Mouse (Mus musculus) liver, embryonic 14.5 days (tissue): Measurements from ENCODE around the gene Jade1. TPM values are rescaled to one million over a fixed set of nuclear protein-coding genes. Genes with fewer than 3 reads are reported as not detected.

ENCODE experiments used
- ATAC-seq: fragments of 200-750 bp; cut with Nextera tagmentation; 2 replicates; pipeline ENCODE4 v1.8.0; 2017; ENCODE audit warnings: moderate number of reproducible peaks, mild to moderate bottlenecking, moderate library complexity; ENCODE audit not compliant: insufficient read depth
- DNase-seq, 3 experiments: peaks; one replicate each; pipeline ENCODE4 v3.0.0-alpha.2; 2012 to 2013; ENCODE audit warnings: low read depth in 3 of 3, low spot score in 3 of 3
- H3K27ac ChIP-seq: fragments of 300-500 bp; sonication (generic); 2 replicates; pipeline ENCODE4 v1.5.1; 2014; ENCODE audit warnings: moderate library complexity, mild to moderate bottlenecking, control low read depth, inconsistent platforms
- H3K27me3 ChIP-seq: fragments of 300-500 bp; sonication (generic); 2 replicates; pipeline ENCODE4 v1.6.1; 2014; ENCODE audit warnings: mild to moderate bottlenecking, low read length, moderate library complexity; ENCODE audit not compliant: control insufficient read depth, insufficient read depth
- H3K36me3 ChIP-seq: fragments of 300-500 bp; sonication (generic); replicated peaks from 2 replicates; pipeline ENCODE4 v1.6.1; 2014; ENCODE audit warnings: low read depth; ENCODE audit not compliant: control insufficient read depth, insufficient read depth
- H3K4me1 ChIP-seq, 2 experiments: fragments of 200-500 bp in 1 of 2; fragments of 300-500 bp in 1 of 2; sonication (generic) in 1 of 2; replicated peaks; 2 replicates each; pipeline ENCODE4 v1.6.1; 2012 to 2014; ENCODE audit warnings: antibody characterized with exemption in 1 of 2, inconsistent platforms in 1 of 2, low read length in 1 of 2; ENCODE audit not compliant: control insufficient read depth in 2 of 2, insufficient read depth in 2 of 2
- H3K4me2 ChIP-seq: fragments of 300-500 bp; sonication (generic); 2 replicates; pipeline ENCODE4 v1.6.1; 2014; ENCODE audit warnings: low read depth, mild to moderate bottlenecking, control low read depth, moderate library complexity
- H3K4me3 ChIP-seq, 2 experiments: fragments of 200-500 bp in 1 of 2; fragments of 300-500 bp in 1 of 2; sonication (generic) in 1 of 2; 2 replicates each; pipeline ENCODE4 v1.5.1; 2012 to 2014; ENCODE audit warnings: low read depth in 2 of 2, low read length in 2 of 2, mild to moderate bottlenecking in 2 of 2, control low read depth in 1 of 2, inconsistent platforms in 1 of 2, moderate library complexity in 1 of 2; ENCODE audit not compliant: insufficient read depth in 1 of 2
- H3K9ac ChIP-seq: fragments of 300-500 bp; sonication (generic); replicated peaks from 2 replicates; pipeline ENCODE4 v1.6.1; 2014; ENCODE audit warnings: mild to moderate bottlenecking, control low read depth, moderate library complexity
- H3K9me3 ChIP-seq: fragments of 300-500 bp; sonication (generic); 2 replicates; pipeline ENCODE4 v1.6.1; 2016; ENCODE audit warnings: low read length, mixed read lengths; ENCODE audit not compliant: control insufficient read depth
- CTCF ChIP-seq: IDR thresholded peaks from 2 replicates; pipeline ENCODE4 v1.5.1; 2016; ENCODE audit warnings: antibody characterized with exemption, low read depth, control low read depth
- EP300 ChIP-seq: IDR thresholded peaks from 2 replicates; pipeline ENCODE4 v1.6.1; 2016; ENCODE audit warnings: antibody characterized with exemption, low read depth
- WGBS: fragments of 180-500 bp; shearing (Covaris S2); extraction: QIAGEN DNeasy Blood & Tissue Kit; methylation state at CpG from one replicate; pipeline ENCODE4 v1.1.7; 2014; ENCODE audit not compliant: insufficient replicate concordance; 5-methylcytosine and 5-hydroxymethylcytosine counted together
- polyA plus RNA-seq, 2 experiments: library from polyadenylated mRNA; depleted of rRNA in 1 of 2; stranded (reverse) in 1 of 2; unstranded in 1 of 2; fragments of >200 nt; fragmentation: Nextera tagmentation in 1 of 2; extraction: Ambion mirVana in 1 of 2; gene quantifications; 2 replicates each; pipeline versions ENCODE4 v1.2.1 to v1.2.3; 2012 to 2014

Gene Jade1
- polyA plus RNA-seq, 2 experiments: 4.5 to 6.1 TPM

DNA sequence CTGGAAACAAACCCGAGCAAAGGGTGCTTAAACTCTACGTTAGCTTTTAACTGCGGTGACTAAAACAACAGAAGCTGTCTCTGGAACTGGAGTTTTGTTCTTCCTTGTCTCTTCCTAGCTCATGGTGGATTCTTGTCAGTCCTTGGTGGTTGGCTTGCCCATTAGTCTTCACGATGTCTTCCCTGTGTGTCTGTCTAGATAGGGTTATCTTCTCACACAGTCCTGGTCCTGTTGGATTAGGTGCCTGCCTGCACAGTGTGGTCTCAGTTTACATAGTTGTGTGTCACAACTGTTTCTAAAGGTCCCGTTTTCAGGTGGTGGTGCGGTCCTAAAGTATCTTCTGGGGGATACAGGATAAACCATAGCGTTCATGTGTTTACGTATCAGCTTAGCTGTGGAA, 41.5 kb downstream of the Jade1 start:
- Histone ChIP-seq H3K9ac (no peak overlapping the region), H3K36me3 (peaks cover 60% of the 10 kb centered on the region), H3K4me2 (no peak overlapping the region), H3K4me1 (no peaks in the 10 kb centered on the region; a peak in 1 of 4 replicates), H3K27me3 (no peaks in the 10 kb centered on the region), H3K9me3 (no peaks in the 10 kb centered on the region), H3K27ac (no peak overlapping the region), H3K4me3 (no peak overlapping the region)
- no peak for TF ChIP-seq CTCF
- TF ChIP-seq EP300: no peak
- no peak for DNase-seq
- WGBS: 62% methylated on average over 8 of the region's 8 CpGs
- ATAC-seq: peak; percentile 51; the same call in 1 of the 2 replicates

DNA sequence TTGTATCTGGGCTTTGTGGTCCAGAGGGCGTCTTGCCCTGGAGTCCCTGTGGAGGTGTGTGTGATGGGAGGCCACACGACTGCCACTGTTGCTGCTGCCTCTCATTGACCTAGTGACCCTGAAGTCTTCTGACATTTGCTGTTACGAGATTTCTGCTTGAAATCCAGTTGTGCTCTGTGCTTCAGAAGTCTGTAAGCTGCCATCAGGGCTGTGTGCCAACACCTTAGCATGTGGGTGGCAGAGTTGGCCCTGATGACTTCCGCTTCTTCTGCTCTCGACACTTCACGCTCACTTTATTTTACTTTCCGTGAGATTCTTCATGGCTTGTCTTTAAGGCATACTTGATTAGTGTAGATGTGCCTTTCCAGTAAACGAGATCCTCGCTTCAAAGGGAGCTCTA, 42.9 kb downstream of the Jade1 start:
- Histone ChIP-seq H3K9ac (no peak overlapping the region), H3K36me3 (peaks cover 52% of the 10 kb centered on the region), H3K4me2 (no peak overlapping the region), H3K4me3 (no peak overlapping the region), H3K9me3 (no peaks in the 10 kb centered on the region), H3K27me3 (no peaks in the 10 kb centered on the region), H3K4me1 (no peaks in the 10 kb centered on the region; a peak in 1 of 4 replicates), H3K27ac (no peak overlapping the region)
- ATAC-seq (no peak), DNase-seq (no peak)
- TF ChIP-seq CTCF (no peak), EP300 (no peak)
- WGBS: 86% methylated on average over 9 of the region's 9 CpGs

DNA sequence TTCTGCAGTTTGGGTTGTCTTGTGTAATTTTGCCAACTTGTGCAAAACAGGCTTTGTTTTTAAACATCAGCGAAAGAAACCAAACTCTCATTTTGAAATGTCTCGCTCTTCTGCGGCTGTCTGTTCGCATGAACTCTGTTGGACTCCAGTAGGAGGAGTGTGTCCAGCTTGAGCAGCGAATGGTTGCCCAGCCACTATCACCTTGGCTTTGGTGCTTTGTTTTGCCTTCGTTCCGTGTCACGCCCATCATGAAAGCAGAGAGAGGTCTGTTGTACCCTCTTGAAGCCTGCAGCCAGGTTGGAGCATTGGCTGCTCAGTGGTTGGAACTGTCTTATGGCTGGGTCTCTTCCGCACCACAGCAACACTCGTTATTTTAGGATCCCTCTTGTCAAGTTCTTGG, 43.7 kb downstream of the Jade1 start:
- no peak for DNase-seq
- peaks cover 47% of the 10 kb centered on the region for H3K36me3 ChIP-seq

DNA sequence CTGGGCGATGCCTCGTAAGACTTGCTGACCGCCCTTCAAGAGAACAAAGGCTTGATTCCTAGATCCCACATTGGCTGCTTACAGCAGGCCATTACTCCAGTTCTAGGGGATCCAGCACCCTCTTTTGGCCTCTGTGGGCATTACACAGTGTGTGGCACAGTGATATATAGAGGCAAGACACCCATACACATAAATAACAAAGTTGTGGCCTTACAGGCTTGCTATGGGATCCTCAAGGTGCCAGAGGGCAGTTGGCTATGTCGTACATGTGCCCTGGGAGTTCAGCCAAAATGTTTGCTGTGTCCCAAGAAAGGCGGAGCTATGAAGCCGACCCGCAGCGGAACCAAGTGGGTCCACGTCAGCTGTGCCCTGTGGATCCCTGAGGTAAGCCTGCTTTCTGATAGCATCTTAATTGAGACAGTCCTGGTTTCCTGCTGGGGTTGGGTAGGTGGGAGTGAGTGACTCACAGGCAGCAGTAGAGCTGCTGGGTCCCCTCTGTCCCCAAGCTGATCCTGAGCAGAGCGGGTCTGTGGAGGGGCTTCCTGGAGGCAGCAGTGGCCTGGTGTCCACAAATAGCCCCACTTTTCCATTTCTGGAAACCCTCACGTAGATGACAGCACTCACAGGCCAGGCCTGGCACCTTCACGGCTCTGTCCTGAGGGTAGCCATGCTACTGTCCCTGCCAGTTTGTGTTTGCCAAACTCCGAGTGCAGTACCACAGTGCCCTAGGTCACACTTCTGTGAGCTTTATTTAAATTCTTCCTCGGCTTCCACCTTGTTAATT, 44.5 kb downstream of the Jade1 start:
- H3K36me3 ChIP-seq: peaks cover 50% of the 10 kb centered on the region
- no peaks in the 10 kb centered on the region for H3K27me3 ChIP-seq
- no peaks in the 10 kb centered on the region; a peak in 1 of 4 replicates for H3K4me1 ChIP-seq
- no peak for ATAC-seq
- no peak overlapping the region for H3K9ac ChIP-seq
- no peak overlapping the region for H3K4me3 ChIP-seq
- DNase-seq: no peak
- no peak overlapping the region for H3K4me2 ChIP-seq
- WGBS: 84% methylated on average over 14 of the region's 14 CpGs
- no peaks in the 10 kb centered on the region for H3K9me3 ChIP-seq
- H3K27ac ChIP-seq: no peak overlapping the region
- TF ChIP-seq CTCF (peak; percentile 66), EP300 (no peak)

More for the DNA sequence above, 43.7 kb downstream of the Jade1 start:
- H3K4me3 ChIP-seq: no peak overlapping the region
- no peak overlapping the region for H3K27ac ChIP-seq
- no peaks in the 10 kb centered on the region for H3K9me3 ChIP-seq
- H3K9ac ChIP-seq: no peak overlapping the region
- 85% methylated on average over 10 of the region's 10 CpGs for WGBS
- no peak for ATAC-seq
- H3K4me1 ChIP-seq: no peaks in the 10 kb centered on the region; a peak in 1 of 4 replicates
- H3K4me2 ChIP-seq: no peak overlapping the region
- no peak for TF ChIP-seq CTCF
- TF ChIP-seq EP300: no peak
- no peaks in the 10 kb centered on the region for H3K27me3 ChIP-seq

DNA sequence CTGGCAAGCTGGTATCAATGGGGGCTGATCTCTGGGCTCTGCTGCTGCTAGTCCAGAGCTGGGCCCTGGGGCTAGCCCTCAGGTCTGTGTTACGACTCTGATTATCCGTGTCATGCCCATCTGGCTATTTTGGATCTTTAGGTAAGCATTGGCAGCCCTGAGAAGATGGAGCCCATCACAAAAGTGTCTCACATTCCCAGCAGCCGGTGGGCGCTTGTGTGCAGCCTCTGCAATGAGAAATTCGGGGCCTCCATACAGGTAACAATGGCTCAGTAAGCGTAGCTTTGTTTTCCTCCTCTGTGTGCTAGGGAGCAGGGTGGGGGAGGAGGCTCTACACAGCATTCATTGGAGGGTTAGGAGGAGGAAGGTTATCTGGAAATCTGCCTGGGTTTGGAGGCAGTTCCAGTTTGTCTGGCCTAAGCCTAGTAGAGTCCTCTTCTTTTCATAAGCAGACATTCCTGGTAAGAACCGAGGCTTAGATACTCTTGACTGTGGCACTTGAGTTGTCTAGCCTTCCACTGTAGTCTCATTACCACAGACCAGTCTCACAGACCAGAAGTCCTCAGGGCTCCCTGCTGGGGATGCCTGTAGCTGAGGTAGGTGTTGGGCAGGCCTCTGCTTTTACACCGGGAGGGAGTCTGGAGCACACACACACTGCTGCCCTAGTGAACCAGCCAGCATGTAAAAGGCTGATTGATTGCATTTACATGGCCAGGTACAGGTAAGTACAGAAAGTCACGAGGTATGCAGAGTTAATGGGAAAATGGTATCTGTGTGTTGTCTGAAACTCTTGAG, 45.9 kb downstream of the Jade1 start:
- H3K27me3 ChIP-seq: no peaks in the 10 kb centered on the region
- ATAC-seq: no peak
- no peaks in the 10 kb centered on the region; a peak in 1 of 4 replicates for H3K4me1 ChIP-seq
- no peak overlapping the region for H3K27ac ChIP-seq
- TF ChIP-seq CTCF: no peak
- TF ChIP-seq EP300: no peak
- H3K4me2 ChIP-seq: no peak overlapping the region
- no peak overlapping the region for H3K4me3 ChIP-seq
- no peak overlapping the region for H3K9ac ChIP-seq
- H3K9me3 ChIP-seq: no peaks in the 10 kb centered on the region
- no peak for DNase-seq
- H3K36me3 ChIP-seq: peaks cover 50% of the 10 kb centered on the region
- 74% methylated on average over 9 of the region's 9 CpGs for WGBS
